Mouse (Mus musculus) megakaryocyte progenitor cell, adult 5-6 weeks (primary cell): ENCODE results near the gene Pold1. TPM values are rescaled to one million over a fixed set of nuclear protein-coding genes. Genes with fewer than 3 reads are reported as not detected.

Experiments used
- ATAC-seq: replicated peaks from 2 replicates; pipeline ENCODE4 v1.8.0; 2016; ENCODE audit warnings: mild to moderate bottlenecking, moderate TSS enrichment, inconsistent platforms; ENCODE audit not compliant: poor library complexity
- total RNA-seq, 2 experiments: library from RNA; stranded (forward) in 1 of 2; stranded (reverse) in 1 of 2; fragments of 157-497, 149-512 nt in 1 of 2; fragments of 200-1000 nt in 1 of 2; gene quantifications; 2 replicates each; pipeline versions ENCODE4 v1.2.3 to v1.2.4; 2015 to 2017

Gene Pold1
- total RNA-seq, 2 experiments from 2014 or later: 51.4 to 77.2 TPM

DNA sequence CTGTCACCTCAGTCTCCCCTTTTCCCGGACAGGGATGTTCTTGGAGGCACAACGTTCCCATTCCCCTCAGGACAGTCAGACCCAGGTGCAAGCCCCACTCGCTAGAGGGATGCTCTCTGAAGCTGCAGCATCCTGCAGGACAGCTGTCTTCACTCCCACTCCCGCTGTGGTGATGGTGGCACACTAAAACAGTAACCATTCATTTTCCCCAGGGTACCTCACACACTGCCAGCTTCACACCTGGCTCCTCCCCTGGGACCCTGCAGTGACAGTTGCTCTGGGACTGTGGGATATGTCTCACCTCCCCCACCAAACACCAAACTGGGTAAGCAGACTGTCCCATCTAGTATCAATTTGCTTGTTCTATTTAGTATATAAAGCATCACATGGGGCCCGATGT, 924 bp downstream of the Pold1 start:
- ATAC-seq: no peak

- 0 out of 2 replicates have a peak, but pooled peaks have one; percentile 8 for ATAC-seq
These were observed 1.6 kb downstream of the Pold1 start for GRCm38 (mm10) chr7:44547041-44547440.

DNA sequence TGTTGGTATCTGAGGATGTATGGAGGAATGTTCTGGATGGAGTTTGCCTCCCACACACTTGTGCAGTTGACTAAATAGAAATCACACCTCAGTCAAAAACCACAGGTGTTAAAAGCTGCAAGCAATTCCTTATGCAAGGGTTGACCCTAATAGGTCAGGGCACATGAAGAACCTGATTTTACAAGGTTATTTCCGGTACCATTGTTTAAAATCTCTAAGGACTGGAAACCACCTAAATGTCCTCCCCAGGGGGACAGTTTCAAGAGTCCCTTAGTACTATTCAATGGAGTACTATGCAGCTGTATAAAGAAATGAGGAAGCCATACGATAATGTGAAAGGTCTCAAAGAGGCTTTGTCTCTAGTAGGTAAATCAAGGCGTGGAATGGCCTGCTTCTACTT, 2.4 kb downstream of the Pold1 start:
- no peak for ATAC-seq

DNA sequence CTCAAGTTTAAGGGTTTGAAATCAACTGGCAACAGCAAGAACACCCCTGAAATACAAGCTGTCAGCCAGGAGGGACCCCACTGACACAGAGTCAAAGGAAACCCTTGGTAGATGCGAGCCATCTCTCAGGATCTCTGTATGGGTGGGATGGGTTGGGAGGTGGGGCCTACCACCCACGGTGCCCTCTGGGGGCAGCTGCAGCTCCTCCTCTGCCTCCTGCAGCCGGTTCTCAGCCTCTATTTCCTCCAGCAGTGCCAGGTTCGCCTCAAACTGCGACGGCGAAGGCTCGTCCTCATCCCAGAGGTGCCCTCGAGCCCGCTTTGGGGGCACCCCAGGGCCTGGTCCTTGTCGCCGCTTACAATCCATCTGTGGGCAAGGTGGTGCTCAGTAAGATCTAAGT, 5.6 kb downstream of the Pold1 start:
- ATAC-seq: no peak

GRCm38 (mm10) chr7:44542555-44542954, 6.1 kb downstream of the Pold1 start:
- no peak for ATAC-seq

GRCm38 (mm10) chr7:44538756-44539624, 9.7 kb downstream of the Pold1 start:
- ATAC-seq: no peak

DNA sequence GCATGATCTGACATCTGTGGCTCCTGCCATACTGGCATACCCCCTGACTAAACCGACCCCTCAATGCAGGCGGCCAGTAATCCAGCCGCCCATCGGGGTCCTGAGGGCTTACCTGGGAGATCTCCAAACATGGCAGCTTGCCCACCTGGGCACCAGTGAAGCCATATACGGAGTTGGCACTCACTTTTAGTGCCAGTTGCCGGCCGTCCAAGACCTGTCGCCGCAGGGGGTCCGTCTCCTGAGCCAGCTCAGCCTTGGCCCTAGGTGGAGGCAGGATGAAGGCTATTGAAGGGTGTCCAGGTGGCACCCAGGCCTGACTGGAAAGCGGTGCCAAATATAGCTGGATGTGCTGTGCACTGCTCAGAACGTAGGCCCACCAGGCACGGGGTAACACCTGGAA, 11.2 kb downstream of the Pold1 start:
- ATAC-seq: no peak

- ATAC-seq: no peak
These were observed 11.6 kb downstream of the Pold1 start for GRCm38 (mm10) chr7:44537009-44537408.

DNA sequence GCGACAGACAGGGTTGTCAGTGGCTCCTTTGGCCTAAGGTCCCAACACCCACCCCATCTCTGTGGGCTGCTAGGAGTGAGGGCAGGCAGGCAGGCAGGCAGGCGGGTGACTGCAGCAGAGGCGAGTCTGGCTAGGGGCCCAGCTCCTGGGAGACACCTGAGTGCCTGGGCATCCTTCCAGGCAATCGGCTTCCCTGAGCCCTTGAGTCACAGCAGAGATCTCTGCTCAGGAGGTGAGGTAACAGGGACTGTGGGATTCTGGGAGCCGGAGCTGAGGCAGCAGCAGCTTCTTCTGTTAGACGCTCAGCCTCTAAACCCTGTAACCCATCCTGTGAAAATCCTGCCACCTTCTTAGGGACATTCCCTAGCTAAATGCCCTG, 12.1 kb downstream of the Pold1 start:
- no peak for ATAC-seq

GRCm38 (mm10) chr7:44535657-44536589, 12.7 kb downstream of the Pold1 start:
- ATAC-seq: no peak

GRCm38 (mm10) chr7:44534656-44535441, 13.8 kb downstream of the Pold1 start:
- no peak; the same call in 1 of the 2 replicates for ATAC-seq

DNA sequence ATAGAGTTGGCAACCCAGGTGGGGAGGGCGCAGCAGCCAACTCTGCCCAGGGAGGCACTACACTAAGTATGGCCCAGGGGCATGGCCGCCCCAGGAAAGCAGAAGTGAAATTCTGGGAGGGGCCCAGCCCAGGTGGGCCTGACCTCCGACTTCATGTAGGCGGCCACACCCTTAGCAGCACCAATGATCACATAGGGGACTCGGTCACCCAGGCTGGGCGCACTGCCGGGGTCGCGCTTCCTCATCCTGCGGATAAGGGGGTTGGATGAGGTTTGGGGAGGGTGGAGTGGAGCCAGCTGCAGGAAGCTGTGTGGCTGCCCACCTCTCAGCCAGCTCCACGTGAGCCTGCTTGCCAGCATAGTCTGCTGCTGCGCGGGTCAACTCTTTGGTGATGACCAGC, 14.4 kb downstream of the Pold1 start:
- peak; percentile 63 for ATAC-seq

DNA sequence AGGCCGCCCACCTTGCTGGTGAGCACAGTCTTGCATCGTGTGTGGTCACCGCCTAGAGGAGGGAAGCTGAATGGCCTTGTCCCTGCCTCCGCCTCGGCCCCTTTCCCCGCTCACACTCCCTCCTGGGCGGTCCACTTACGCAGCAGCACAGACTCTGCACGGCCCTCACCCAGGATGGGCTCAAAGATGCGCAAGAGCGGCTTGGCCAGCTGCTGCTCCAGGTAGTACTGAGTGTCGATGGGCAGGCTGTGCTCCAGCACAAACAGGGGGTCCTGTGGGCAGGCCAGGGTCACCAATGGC, 15.0 kb downstream of the Pold1 start:
- ATAC-seq: no peak

DNA sequence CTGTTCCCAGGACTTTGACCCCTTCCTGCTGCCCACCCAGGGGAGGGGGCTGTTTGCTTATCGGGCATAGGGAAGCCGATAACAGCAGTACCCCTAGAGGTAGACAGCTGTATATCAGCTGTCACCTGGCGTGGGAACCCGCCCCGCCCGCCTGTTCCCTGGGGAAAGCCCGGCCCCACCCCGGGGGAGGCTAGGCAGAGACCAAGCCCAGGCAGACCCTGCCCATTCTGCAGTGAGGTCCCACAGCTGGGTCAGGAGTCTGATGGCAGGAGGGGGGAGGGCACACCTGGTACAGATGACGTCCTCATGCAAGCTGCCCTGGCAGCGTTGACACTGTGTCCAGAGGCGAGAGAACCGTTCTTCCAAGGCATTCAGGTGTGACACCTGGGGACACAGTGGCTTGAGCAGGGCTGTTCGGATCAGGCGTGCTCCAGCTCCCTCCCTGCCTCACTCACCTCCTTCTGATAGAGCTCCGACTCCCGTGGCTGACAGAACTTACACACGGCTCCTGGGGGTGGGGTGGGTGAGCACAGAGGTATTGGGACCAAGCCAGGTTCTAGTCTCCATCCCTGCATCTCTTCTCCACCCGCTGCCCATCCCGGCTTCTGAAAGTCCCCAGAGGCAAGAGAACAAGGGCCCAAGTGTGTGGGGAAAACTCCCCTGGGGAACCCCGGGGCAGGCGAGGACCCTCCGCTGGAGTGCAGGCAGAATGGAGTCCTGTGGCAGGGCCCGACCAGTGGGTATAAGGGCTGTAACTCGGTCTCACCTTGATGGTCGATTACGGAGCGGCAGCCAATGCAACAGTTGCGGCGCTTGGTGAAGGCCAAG, 15.5 kb downstream of the Pold1 start:
- no peak for ATAC-seq

DNA sequence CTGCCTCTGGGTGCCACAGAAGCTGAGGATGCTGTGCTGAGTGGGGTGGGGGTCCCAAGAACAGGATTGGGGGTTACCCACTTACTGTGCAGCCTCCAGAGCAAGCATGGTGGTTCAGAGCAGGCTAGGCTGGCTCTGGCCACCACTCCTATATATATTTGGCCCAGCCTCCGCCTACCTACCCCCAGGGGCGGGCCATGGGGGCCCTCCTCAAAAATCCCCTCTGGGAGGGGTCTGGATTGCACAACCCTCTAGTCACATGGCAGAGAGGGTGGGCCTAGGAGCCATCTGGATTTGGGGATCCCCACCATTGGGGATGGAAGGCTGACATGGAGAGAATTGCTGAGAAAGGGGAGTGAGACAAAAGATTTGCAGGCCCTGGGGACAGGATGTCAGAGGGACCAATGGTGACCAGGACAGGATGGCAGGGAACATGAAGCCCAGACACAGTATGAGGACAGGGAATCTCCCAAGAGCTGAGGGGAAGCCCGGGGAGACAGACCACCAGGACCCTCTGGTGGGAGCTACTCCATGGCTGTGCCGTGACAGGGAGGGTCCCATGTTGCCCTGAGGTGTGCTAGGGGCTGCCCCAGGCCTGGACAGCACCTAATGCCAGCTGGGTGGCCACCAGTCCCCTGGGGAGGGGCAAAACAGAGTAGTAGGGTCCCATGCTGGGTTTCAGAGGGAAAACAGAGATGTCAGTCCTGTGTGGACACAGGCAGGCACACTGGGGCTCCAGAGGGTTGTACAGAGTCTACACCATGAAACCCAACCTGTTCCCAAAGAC, 16.5 kb downstream of the Pold1 start, which contains the start of gene Spib:
TSS of gene Spib (minus strand) at position 126 of the 787 bp plus-strand sequence.
- no peak for ATAC-seq

DNA sequence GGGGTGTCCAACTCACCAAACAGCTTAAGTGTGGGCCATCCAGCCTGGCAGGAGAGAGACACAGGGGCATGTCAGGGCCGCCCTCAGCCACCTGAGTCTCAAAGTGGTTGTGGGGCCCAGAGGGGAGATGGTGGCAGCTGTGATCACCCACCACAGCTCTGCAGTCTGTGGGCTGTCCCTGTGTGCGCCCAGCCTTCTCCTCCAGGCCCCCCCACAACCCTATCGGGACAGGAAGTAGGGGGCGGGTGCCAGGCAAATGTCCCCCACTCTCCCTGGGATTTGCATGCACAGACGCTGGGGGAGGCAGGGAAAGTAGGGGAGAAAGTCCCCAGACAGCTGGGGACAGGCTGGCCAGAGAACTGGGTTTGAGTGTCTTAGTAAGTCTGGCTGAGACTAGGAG, 17.4 kb downstream of the Pold1 start:
- no peak for ATAC-seq

- no peak for ATAC-seq
These were observed 18.1 kb downstream of the Pold1 start for GRCm38 (mm10) chr7:44530507-44530906.

DNA sequence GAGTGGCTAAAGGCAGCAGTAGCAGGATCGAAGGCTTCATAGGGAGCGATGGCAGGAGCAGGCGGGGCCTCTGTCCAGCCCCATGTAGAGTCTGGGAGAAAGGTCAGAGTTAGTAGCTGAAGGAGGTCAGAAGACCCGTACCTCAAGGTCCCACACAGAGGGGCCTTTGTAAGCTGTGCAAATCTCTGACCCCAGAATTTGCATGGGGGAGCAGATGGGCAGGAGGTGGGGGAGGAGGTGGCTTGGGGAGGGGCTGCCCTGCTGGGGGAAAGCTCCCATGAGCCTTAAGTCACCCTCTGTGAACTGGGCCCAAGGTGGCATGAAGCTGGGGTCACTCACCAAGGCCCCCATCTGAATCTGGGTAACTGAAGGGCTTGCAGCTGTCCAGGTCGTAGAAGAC, 19.1 kb downstream of the Pold1 start:
- no peak for ATAC-seq
